Mouse (Mus musculus): Measurements from ENCODE around the gene Elovl5. TPM values are rescaled to one million over a fixed set of nuclear protein-coding genes. Genes with fewer than 3 reads are reported as not detected.
"Not testable (repeated sequence)": the region's sequence is repeated elsewhere in the genome, so short reads cannot be mapped to it uniquely, and the experiment has no call there.

Gene Elovl5
- total RNA-seq, 2 experiments from 2014 or later, result 75.5 to 79.5 TPM

DNA sequence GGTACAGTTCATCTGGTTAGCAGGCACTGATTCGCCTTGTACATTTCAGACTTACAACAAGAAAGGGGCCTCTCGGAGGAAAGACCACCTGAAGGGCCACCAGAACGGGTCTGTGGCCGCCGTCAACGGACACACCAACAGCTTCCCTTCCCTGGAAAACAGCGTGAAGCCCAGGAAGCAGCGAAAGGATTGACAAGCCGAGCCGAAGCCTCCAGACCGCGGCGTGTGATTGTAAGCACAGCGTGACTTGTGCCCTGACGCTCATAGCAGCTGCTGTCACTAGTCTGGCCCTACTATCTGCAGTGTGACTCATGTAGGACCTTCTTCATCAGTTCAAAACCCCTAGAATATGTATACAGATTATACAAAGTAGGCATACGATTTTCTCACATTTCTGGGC is 65.5 kb downstream of the Elovl5 start:
- no peak for DNase-seq (ENCODE audit: low spot score in 2 of 2)
- intact Hi-C loops (cut with DNase I), result no loop called here

DNA sequence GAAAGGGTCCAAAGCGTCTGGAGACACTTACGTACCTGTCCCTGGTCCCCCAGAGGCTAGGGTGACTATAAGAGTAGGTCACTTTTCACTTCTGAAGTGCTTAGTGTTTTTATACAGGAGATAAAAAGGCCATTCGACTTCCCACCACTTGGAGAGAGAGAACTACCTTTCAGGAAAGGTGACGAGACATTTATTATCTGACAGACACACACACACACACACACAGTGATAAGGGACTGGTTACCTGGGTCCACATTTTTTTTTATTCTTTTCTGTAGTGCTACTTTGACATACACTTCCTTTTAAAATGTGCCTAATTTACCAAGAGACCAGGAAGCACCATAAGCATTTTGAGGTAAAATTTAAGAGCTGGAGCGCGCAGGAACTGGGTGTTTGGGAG is 66.4 kb downstream of the Elovl5 start:
- DNase-seq (ENCODE audit: low spot score in 2 of 2), result no peak
- intact Hi-C loops (cut with DNase I), result no loop called here

DNA sequence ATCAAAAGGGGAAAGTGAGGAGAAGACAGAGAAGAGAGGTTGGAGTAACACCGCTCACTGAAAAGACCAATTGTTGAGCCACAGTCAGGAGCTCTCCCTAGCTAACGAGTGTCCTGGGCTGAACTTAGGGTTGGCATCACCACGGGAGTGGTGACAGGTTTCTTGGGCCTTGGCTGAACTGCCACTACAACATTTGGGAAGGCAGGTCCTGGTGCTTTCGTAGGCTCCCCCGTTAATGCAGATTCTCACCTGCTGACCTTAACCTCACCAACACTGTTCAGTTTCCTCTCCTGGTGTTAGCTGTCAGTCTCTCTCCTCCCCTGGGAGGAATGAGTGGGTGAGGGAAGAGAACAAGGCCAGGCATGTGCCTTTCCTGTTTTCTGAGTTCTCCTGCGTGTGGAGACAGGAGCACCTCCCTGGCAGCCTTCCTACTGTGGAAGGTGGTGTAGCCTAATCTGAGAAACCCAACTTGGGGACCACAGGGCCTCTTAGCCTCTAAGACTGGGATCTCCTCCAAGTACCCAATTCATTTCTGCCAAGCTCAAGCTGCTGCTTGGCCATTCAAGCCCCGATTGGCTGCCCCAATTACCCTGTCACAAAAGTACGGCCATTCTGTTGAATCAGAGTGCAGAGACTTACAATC is 69.1 kb downstream of the Elovl5 start:
- intact Hi-C loops (cut with DNase I), result no loop called here
- no peak for DNase-seq (ENCODE audit: low spot score in 2 of 2)

DNA sequence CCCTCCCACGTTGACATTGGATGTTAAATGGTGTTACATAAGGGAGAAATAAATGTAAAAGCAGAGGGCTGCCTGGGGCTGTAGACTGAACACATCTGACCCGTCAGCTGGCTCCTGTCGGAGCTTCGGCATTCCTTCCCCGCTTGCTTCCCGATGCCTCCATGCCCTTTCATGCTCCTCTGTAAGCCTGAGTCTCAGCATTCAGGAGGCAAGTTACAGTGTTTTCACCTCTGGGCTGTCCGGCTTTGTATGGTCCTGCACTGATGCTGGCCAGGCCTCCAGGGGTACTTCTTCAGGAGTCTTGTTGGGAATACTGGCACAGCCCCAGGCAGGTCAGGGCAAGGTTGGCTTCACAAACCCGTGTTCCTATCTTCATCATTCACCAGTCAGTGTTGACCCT is 72.5 kb downstream of the Elovl5 start:
- no peak for DNase-seq (ENCODE audit: low spot score in 2 of 2)
- intact Hi-C loops (cut with DNase I), result no loop called here

DNA sequence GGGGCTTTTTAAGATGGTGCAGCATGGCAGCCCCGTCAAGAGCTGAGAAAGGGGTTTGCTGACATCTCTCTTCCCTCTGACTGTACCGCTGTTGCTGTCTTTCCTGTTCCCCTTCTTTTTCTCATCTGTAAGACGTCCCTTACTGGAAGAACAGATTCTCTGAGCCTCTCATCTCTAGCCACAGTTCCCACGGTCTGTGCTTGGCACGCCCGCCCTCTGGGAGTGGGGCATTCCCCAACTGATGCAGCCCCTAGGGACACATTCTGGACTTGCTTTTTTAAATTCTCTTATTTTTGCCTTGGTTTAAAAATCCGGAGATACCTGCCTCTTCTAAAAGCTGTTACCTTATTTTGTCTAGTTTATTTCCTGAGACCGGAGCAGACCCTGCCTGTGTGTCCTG is 73.1 kb downstream of the Elovl5 start:
- no peak for DNase-seq (ENCODE audit: low spot score in 2 of 2)
- intact Hi-C loops (cut with DNase I), result no loop called here

DNA sequence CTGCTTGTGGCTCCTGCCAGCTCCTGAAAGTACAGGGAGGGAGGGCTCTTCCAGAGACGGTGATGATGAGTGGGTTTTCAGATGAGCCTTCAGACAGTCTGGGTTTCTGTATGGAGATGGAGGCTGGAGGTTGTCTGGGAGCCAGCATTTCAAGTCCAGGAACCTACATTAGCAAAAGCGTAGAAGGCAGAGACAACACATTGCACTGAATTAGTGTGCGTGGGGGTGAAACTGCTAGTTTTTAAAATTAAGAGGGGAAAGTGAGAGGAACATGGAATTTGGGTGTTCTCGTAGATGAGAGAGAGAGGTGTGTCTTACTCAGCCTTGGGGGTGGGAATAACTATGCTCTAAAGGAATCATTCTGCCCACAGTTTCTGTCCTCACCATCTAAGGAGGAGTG is 74.5 kb downstream of the Elovl5 start:
- intact Hi-C loops (cut with DNase I), result no loop called here
- DNase-seq (ENCODE audit: low spot score in 2 of 2), result peak; percentile 28 to 55

DNA sequence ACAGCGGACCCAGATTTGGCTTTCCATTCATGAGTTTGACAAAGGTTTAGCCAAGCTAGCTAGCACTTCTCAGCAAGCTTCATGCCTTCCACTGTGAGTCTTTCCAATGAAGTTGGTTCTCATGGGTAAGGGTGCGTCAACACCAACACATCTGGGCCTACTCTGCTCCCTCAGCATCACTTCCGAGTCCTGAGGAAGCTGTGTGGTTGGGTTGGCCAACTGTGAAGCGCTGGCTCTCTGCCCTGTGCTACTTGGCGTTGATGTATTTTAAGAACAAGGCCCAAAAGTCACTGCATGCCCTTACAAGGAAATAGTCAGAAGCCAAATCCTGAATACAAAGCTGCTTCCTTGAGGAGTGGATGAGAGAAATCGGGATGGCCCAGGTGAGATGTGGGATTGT is 75.1 kb downstream of the Elovl5 start:
- intact Hi-C loops (cut with DNase I), result no loop called here
- no peak for DNase-seq (ENCODE audit: low spot score in 2 of 2)

DNA sequence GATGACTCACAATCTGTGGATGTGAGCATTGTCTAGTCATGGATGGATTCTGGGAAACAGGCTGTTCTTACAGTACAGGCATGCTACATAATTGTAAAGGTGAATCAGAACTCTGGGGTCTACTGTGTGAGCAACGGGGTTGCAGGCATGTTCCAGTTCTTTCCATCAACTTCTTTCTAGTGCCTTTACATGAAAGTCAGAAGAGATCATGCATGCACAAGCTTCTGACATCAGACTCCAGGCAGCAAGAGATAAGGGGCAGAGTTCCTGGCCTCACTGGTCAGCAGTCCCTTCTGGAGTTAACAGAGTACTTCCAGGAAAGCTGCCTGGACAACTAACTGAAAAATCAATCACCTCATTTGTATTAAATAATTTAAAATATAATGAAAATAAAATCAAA is 75.9 kb downstream of the Elovl5 start:
- DNase-seq (ENCODE audit: low spot score in 2 of 2), result no peak
- intact Hi-C loops (cut with DNase I), result no loop called here

DNA sequence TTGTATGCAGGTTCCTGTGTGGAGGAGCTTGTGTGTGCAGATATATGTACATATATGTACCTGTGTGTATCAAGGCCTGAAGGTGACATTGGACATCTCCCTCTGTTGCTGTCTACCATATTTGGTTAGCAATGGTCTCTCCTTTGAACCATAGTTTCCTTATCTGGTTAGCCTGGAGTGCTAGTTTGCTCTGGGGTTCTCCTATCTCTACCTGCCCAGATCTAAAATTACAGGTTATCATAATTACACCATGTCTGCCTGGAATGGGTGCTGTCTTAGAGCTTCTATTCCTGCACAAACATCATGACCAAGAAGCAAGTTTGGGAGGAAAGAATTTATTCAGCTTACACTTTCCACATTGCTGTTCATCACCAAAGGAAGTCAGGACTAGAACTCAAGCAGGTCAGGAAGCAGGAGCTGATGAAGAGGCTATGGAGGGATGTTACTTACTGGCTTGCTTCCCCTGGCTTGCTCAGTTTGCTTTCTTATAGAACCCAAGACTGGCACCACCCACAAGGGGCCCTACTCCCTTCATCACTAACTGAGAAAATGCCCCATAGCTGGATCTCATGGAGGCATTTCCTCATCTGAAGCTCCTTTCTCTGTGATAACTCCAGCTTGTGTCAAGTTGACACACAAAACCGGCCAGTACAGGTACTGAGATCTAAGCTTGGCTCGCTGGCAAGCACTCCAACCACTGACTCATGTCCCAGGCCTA is 76.5 kb downstream of the Elovl5 start:
- DNase-seq (ENCODE audit: low spot score in 2 of 2); intact Hi-C loops (cut with DNase I): not testable (repeated sequence)

DNA sequence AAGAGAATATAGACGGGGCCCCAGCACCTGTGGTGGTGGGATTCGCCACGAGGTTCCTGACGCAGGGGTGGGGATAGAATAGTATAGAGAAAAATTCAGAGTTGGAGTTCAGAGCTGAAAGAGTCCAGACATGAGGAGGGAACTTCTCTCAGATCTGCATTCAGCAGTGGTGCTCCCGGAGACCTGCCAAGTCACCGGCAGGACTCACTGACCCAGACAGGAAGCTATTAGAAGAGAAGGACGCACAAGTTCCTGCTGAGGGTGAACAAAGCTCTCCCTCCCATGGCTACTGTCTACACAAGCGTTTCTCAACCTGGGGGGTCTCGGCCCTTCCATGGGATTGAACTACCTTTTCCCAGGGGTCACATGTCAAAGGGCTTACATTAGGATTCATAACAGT is 78.1 kb downstream of the Elovl5 start:
- no peak for DNase-seq (ENCODE audit: low spot score in 2 of 2)
- intact Hi-C loops (cut with DNase I), result no loop called here

DNA sequence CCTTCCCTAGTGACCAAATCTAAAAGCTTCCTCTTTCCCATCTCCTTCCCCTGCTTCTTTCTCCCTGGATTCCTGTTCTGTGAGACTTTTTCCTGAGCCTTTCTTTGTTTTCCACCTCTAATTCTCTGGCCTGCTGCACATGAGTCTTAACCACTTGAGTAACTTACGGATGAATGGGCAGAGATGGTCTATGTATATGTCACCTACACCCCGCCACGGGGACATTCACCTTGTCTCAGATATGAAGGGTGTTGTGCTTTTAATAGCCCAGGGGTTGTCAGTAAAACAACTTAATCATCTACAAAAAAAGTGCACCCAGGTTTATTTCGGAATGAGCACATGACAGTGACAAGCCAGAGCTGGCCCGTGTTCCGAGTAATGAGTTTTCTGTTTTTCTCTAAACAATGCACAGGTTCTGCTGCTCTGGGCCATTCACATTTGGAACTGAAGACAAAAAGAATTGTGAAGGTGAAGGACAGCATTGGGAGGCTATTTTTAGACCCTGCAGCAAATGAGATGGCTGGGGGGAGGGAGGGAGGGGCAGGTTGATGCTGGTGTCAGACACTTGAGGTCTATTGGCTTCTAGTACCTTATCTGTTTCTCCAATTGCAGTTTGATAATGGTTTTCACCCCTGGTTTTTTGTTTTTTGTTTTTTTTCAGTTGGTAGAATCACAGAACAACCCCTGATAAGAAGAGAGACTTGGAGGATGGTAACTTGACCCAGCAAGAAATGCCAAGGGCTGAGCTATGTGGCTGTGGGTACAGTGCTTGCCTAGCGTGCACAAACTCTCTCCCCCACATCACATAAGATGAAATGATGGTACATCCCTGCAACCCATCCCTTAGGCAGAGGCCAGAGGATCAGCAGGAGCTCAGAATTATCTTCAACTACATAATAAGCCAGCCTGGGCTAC is 83.7 kb downstream of the Elovl5 start:
- intact Hi-C loops (cut with DNase I), result no loop called here
- DNase-seq (ENCODE audit: low spot score in 2 of 2), result no peak

DNA sequence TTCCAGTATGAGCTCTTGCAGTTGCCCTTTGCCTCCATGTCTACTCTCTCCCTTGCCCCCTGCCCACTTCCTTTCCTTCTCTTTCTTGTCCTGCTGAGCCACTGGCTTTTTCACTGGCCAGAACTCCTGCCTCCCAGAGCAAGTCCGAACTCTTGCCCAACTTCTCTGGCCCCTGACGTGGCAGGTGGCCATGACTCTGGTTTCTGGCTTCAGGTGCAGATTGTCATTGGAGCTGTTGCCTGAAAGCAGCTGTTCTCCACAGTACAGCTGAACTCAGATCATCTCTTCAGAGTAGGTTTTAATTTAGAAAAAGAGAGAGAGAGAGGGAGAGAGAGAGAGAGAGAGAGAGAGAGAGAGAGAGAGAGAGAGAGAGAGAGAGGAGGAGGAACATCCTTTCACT is 86.1 kb downstream of the Elovl5 start:
- intact Hi-C loops (cut with DNase I), result no loop called here

DNA sequence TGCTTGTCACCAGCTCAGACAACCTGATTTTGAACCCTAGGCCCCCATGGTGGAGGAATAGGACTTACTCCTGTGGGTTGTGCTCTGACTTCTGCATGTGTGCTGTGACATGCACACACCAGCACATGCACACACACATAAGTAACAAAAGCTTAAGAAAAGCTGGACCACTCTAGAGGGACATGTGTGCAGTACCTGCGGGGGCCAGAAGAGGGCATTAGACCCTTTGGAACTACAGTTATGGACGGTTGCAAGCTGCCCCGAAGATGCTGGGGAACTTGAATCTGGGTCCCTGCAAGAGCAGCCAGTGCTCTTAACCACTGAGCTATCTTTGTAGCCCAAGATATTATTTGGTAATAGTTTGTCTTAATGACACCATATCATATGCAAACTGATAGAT is 88.3 kb downstream of the Elovl5 start:
- DNase-seq (ENCODE audit: low spot score in 2 of 2), result no peak
- intact Hi-C loops (cut with DNase I), result loop anchor here (5.0 kb wide), 2 partner anchors 88 to 198 kb away; partner anchors contain the start of gene Elovl5

More for the DNA sequence above, 86.1 kb downstream of the Elovl5 start:
- no peak for DNase-seq (ENCODE audit: low spot score in 2 of 2)

DNA sequence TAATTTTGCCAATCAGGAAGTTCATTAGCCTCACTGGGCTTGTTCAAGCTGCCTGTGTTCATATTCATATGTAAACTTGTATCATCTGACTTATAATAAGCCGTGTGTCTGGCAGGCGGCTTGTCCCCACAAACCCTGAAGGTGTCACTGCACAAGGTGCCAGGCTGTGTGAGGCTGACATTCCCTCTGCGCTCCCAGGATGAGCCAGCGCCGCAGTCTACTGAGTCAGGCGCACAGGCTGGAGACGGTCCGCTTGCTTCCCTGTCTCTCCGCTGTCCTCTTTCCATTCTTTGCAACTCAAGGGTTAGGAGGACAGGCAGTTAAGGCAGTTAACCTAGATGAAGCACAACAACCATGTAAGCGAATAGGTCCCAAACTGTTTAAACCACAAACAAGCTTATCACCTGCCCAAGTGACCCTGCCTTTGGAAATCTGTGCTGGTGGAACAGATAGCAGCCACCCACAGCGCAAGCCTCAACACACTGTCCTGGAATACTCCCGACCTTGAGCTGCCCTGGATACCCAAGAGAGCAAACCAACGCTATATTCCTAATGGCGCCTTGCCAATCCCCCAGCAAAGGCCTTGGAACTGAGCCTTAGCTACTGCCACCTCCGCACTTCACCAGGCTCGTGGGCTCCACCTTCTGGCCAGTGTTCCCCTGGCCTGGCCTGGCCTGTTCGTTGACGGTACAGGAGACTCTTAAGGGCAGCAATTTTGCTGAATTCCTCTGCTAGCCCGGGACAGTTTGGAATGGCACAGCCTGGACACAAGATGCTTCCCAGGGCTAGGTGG is 89.2 kb downstream of the Elovl5 start:
- DNase-seq (ENCODE audit: low spot score in 2 of 2), result peak; percentile 65 to 72
- intact Hi-C loops (cut with DNase I), result loop anchor here (5.0 kb wide), 2 partner anchors 89 to 199 kb away; partner anchors contain the start of gene Elovl5

DNA sequence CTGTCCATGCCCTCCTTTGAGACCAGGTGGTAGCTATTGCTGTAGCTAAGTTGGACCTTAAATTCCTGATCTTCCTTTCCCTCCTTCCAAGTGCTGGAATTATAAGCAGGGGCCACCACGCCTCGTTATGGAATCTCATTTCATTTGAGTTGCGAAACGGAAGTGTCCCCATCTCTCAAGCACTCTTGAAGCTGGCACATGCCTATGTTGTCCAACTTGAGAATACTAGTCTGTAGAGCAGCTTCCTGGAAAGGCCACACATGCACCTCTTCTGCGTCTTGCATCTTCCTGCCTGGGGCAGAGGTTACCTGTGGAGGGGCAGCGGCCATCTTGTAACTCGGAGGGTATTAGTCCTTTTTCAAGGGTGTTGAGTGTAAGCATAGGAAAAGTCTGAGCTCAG is 92.2 kb downstream of the Elovl5 start:
- intact Hi-C loops (cut with DNase I), result loop anchor here (5.0 kb wide), 2 partner anchors 92 to 202 kb away; partner anchors contain the start of gene Elovl5
- no peak for DNase-seq (ENCODE audit: low spot score in 2 of 2)

DNA sequence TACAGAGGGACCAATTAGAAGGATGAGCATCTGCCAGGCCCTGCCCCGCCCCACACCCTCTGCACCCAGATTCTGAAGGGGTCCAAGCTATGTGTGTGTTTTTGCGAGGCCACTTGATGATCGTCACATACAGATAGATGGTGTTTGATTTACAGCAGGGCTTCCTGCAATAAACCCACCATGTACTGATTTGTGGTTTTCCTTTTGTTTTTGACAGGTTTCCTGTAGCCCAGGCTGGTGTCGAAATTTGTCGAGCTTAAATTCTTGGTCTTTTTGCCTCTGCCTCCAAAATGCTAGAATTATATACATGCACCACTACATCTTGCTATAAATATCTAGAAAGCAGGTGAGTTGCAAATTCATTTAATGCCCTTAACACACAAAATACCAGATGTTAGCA is 93.0 kb downstream of the Elovl5 start:
- no peak for DNase-seq (ENCODE audit: low spot score in 2 of 2)
- intact Hi-C loops (cut with DNase I), result no loop called here

DNA sequence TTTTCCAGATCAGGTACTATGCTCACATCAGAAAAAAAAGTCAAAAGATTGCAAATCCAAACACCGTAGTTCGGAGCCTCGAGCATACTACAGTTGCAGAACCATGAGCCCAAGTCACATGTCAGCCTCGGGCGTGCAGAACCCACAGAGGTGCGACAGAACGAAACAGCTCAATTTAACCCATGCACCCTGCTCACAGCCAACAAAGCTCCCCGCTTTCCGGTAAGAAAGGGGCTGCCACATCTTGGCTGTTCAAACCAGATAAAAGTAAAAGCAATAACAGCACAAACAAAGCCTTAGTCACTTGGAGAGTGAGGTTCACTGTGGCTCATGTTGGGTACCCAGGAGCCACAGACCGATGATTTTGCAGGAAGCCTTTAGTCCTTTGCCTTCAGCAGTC is 93.5 kb downstream of the Elovl5 start:
- no peak for DNase-seq (ENCODE audit: low spot score in 2 of 2)
- intact Hi-C loops (cut with DNase I), result no loop called here

DNA sequence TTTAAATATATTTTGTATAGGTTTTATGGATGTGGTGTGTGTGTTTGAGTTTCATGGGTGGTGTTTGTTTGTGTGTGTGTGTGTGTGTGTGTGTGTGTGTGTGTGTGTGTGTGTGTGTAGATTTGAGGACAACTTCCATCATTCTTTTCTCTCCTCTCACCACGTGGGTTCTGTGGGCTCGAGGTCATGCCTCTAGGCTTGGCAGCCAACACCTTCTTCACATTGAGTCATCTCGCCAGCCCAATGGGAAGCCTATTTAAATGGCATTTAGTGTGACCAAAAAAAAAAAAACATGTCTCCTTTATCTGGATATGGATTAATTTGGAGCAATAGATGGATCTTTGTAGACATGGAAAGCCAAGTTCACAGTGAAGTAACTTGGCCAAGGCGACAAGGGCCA is 94.9 kb downstream of the Elovl5 start:
- DNase-seq (ENCODE audit: low spot score in 2 of 2), result no peak
- intact Hi-C loops (cut with DNase I), result no loop called here

DNA sequence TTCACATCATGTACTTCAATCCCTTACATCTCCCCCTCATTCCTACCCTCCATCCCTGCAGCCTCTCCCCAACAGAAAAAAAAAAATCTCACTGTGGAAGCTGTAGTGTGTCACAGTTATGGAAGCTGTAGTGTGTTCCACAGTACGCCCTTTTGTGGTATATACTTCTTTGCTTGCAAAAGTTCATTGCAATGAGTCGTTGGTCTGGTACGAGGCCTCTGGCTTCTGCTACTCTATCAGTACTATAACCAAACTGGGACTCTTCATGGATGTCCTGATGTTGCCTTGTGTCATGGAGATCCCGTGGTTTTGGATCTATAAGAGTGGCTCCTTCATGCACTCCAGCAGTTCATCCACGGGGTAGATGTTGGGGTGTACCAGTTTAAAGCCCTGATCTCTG is 95.5 kb downstream of the Elovl5 start:
- DNase-seq (ENCODE audit: low spot score in 2 of 2), result no peak
- intact Hi-C loops (cut with DNase I), result no loop called here
